ENCODE assay signal across 9 mouse cellular contexts in genomic region chr10:79928030-79928694, GRCm38 (mm10). TPM values are rescaled to one million over a fixed set of nuclear protein-coding genes. Genes with fewer than 3 reads are reported as not detected.
DNase-seq lines count a peak whose midpoint lies in the region; ATAC-seq and TF ChIP-seq lines count a peak whose summit lies in the region.
"Had no signal": no experiment of that assay in that cellular context is flagged by ENCODE, and none has a peak within 500 bp of the region (broad histone marks: within the 10 kb centered on the region; RNA-seq: fewer than 3 reads in every experiment).

No protein-coding gene starts in this region.

- peaks cover 2% of the 10 kb centered on the region; the same call in 1 of the 2 replicates for H3K27me3 ChIP-seq in hindbrain, postnatal 0 days (ENCODE audit: insufficient read depth, low read length)
- peaks cover 3% of the 10 kb centered on the region; the same call in 1 of the 2 replicates for H3K27me3 ChIP-seq in lung, embryonic 14.5 days (ENCODE audit: insufficient read depth, low read length)
- H3K27me3 ChIP-seq in neural tube, embryonic 13.5 days = peaks cover 12% of the 10 kb centered on the region

- TF ChIP-seq CTCF in hindbrain, postnatal 0 days (IDR thresholded peaks at IDR 0.05; ENCODE audit: low read depth) = no peak
- TF ChIP-seq CTCF in lung, embryonic 14.5 days (IDR thresholded peaks at IDR 0.05; ENCODE audit: low read depth) = no peak

- ATAC-seq in hindbrain, postnatal 0 days = no peak
- ATAC-seq in lung, embryonic 14.5 days (ENCODE audit: insufficient read depth) = no peak
- no peak for ATAC-seq in neural tube, embryonic 13.5 days (ENCODE audit: low read depth)

- 0 out of 2 replicates have a peak, but pooled peaks cover 9% of the 10 kb centered on the region for H3K4me1 ChIP-seq in hindbrain, postnatal 0 days (ENCODE audit: insufficient read depth, low read length)
- peaks cover 19% of the 10 kb centered on the region for H3K4me1 ChIP-seq in lung, embryonic 14.5 days (ENCODE audit: insufficient read depth)
- H3K4me1 ChIP-seq in neural tube, embryonic 13.5 days (replicated peaks) = peaks cover 57% of the 10 kb centered on the region

- H3K4me3 ChIP-seq in hindbrain, postnatal 0 days (ENCODE audit: low read length) = peak overlapping the region; percentile 86
- peak overlapping the region; percentile 94 for H3K4me3 ChIP-seq in lung, embryonic 14.5 days (ENCODE audit: low read depth, low read length)
- H3K4me3 ChIP-seq in neural tube, embryonic 13.5 days = peak overlapping the region; percentile 96

- H3K27ac ChIP-seq in hindbrain, postnatal 0 days = peak overlapping the region; percentile 88
- peak overlapping the region; percentile 97 for H3K27ac ChIP-seq in lung, embryonic 14.5 days (ENCODE audit: low read depth)
- peak overlapping the region; percentile 96 for H3K27ac ChIP-seq in neural tube, embryonic 13.5 days (replicated peaks)

- no peaks in the 10 kb centered on the region for H3K36me3 ChIP-seq in hindbrain, postnatal 0 days (ENCODE audit: insufficient read depth, low read length)
- H3K36me3 ChIP-seq in lung, embryonic 14.5 days (ENCODE audit: insufficient read depth) = peaks cover 25% of the 10 kb centered on the region
- H3K36me3 ChIP-seq in neural tube, embryonic 13.5 days = peaks cover 25% of the 10 kb centered on the region

- peak overlapping the region; percentile 76 for H3K9ac ChIP-seq in hindbrain, postnatal 0 days (replicated peaks; ENCODE audit: low read length)
- peak overlapping the region; percentile 87 for H3K9ac ChIP-seq in lung, embryonic 14.5 days
- peak overlapping the region; percentile 94 for H3K9ac ChIP-seq in neural tube, embryonic 13.5 days

- H3K4me2 ChIP-seq in hindbrain, postnatal 0 days (ENCODE audit: low read depth, low read length) = peak overlapping the region; percentile 96
- peak overlapping the region; percentile 98 for H3K4me2 ChIP-seq in lung, embryonic 14.5 days
- peak overlapping the region; percentile 76 for H3K4me2 ChIP-seq in neural tube, embryonic 13.5 days

- no peaks in the 10 kb centered on the region for H3K9me3 ChIP-seq in hindbrain, postnatal 0 days (ENCODE audit: low read length)
- H3K9me3 ChIP-seq in lung, embryonic 14.5 days (ENCODE audit: low read depth, low read length) = no peaks in the 10 kb centered on the region
- no peaks in the 10 kb centered on the region for H3K9me3 ChIP-seq in neural tube, embryonic 13.5 days

- WGBS in hindbrain, postnatal 0 days = 3% methylated on average over 23 of the region's 29 CpGs
- 1% methylated on average over 29 of the region's 29 CpGs for WGBS in lung, embryonic 14.5 days
- WGBS in neural tube, embryonic 13.5 days = under 1% methylated on average over 29 of the region's 29 CpGs

- DNase-seq in 3T3-L1 (ENCODE audit: low read depth, low spot score) = peak; percentile 40
- peak; percentile 52 to 56 for DNase-seq in B cell, adult 2 months
- peak; percentile 70 for DNase-seq in embryo, embryonic 9.5 days (ENCODE audit: extremely low spot score)
- peak; percentile 46 for DNase-seq in hindbrain, postnatal 0 days (ENCODE audit: low spot score)
- DNase-seq in lung, embryonic 14.5 days = peak; percentile 73
- DNase-seq in right cerebral cortex, postnatal 4 days = no peak
- no peak for DNase-seq in layer of hippocampus, postnatal 14 days (ENCODE audit: low spot score in 2 of 2)

RNA-seq across cellular contexts. Expression of gene Arid3a, which starts 1.3 kb away (rescaled TPM):
- 9.7 and 10.1 TPM in 2 replicates for total RNA-seq in hindbrain, postnatal 0 days (2014; rRNA removed)
- 2.5 and 2.6 TPM in 2 replicates for polyA plus RNA-seq in hindbrain, postnatal 0 days (2015; fragmentation: Nextera tagmentation; extraction: Ambion mirVana)
- 5.1 and 5.4 TPM in 2 replicates for polyA plus RNA-seq in lung, embryonic 14.5 days (2014; fragmentation: Nextera tagmentation; extraction: Ambion mirVana)
- 3.4 and 5.4 TPM in 2 replicates for polyA plus RNA-seq in neural tube, embryonic 13.5 days (2015; fragmentation: Nextera tagmentation; extraction: Ambion mirVana)
- 1 to 10 TPM; 4.5 to 6.4 TPM for total RNA-seq in layer of hippocampus, postnatal 14 days (2021)

RNA-seq across cellular contexts. Expression of gene R3hdm4, which starts 7.2 kb away (rescaled TPM):
- 111 and 133 TPM in 2 replicates for total RNA-seq in hindbrain, postnatal 0 days (2014; rRNA removed)
- polyA plus RNA-seq in hindbrain, postnatal 0 days (2015; fragmentation: Nextera tagmentation; extraction: Ambion mirVana) = 252 and 267 TPM in 2 replicates
- 127 and 132 TPM in 2 replicates for polyA plus RNA-seq in lung, embryonic 14.5 days (2014; fragmentation: Nextera tagmentation; extraction: Ambion mirVana)
- 237 and 249 TPM in 2 replicates for polyA plus RNA-seq in neural tube, embryonic 13.5 days (2015; fragmentation: Nextera tagmentation; extraction: Ambion mirVana)
- total RNA-seq in layer of hippocampus, postnatal 14 days (2021) = 100 to 1,000 TPM; 424 to 430 TPM

RNA-seq across cellular contexts. Expression of gene Kiss1r, which starts 11.4 kb away (rescaled TPM):
- 7.7 and 9.4 TPM in 2 replicates for total RNA-seq in hindbrain, postnatal 0 days (2014; rRNA removed)
- 3.4 and 3.9 TPM in 2 replicates for polyA plus RNA-seq in hindbrain, postnatal 0 days (2015; fragmentation: Nextera tagmentation; extraction: Ambion mirVana)
- 0.70 and 1.2 TPM in 2 replicates for polyA plus RNA-seq in lung, embryonic 14.5 days (2014; fragmentation: Nextera tagmentation; extraction: Ambion mirVana)
- polyA plus RNA-seq in neural tube, embryonic 13.5 days (2015; fragmentation: Nextera tagmentation; extraction: Ambion mirVana) = 2.1 and 2.4 TPM in 2 replicates
- total RNA-seq in layer of hippocampus, postnatal 14 days (2021) = 1 to 10 TPM; 5.0 to 8.9 TPM

RNA-seq across cellular contexts. Expression of gene Gm26602, which starts 17.5 kb away (rescaled TPM):
- not detected in 2 replicates for total RNA-seq in hindbrain, postnatal 0 days (2014; rRNA removed)
- polyA plus RNA-seq in hindbrain, postnatal 0 days (2015; fragmentation: Nextera tagmentation; extraction: Ambion mirVana) = 4.9 and 17.2 TPM in 2 replicates
- polyA plus RNA-seq in lung, embryonic 14.5 days (2014; fragmentation: Nextera tagmentation; extraction: Ambion mirVana) = 4.1 TPM in 1 of 2 replicates, not detected in the other
- polyA plus RNA-seq in neural tube, embryonic 13.5 days (2015; fragmentation: Nextera tagmentation; extraction: Ambion mirVana) = 40.5 and 48.8 TPM in 2 replicates
- total RNA-seq in layer of hippocampus, postnatal 14 days (2021) = not detected
- total RNA-seq: heart, postnatal 36 days had no signal

RNA-seq across cellular contexts. Expression of gene Med16, which starts 19.4 kb away (rescaled TPM):
- 71.4 and 82.2 TPM in 2 replicates for total RNA-seq in hindbrain, postnatal 0 days (2014; rRNA removed)
- polyA plus RNA-seq in hindbrain, postnatal 0 days (2015; fragmentation: Nextera tagmentation; extraction: Ambion mirVana) = 43.2 and 48.4 TPM in 2 replicates
- polyA plus RNA-seq in lung, embryonic 14.5 days (2014; fragmentation: Nextera tagmentation; extraction: Ambion mirVana) = 55.5 and 58.7 TPM in 2 replicates
- 47.4 and 49.0 TPM in 2 replicates for polyA plus RNA-seq in neural tube, embryonic 13.5 days (2015; fragmentation: Nextera tagmentation; extraction: Ambion mirVana)
- total RNA-seq in layer of hippocampus, postnatal 14 days (2021) = 10 to 100 TPM; 48.8 to 51.9 TPM

Comparison
In these comparisons a context has a peak if more than half of its experiments do, and no peak if none do; other contexts are left out.
1. DNase-seq: peak in 3T3-L1 (single experiment), B cell, adult 2 months (2 of 2), embryo, embryonic 9.5 days (single experiment), hindbrain, postnatal 0 days (single experiment) and lung, embryonic 14.5 days (single experiment); none in right cerebral cortex, postnatal 4 days (single experiment) and layer of hippocampus, postnatal 14 days (0 of 2).
2. Peak in every context shown above with its lines, with median percentiles within 50 percentile points of each other: H3K27ac ChIP-seq, H3K4me2 ChIP-seq, H3K4me3 ChIP-seq and H3K9ac ChIP-seq.